Mouse (Mus musculus) thymus, adult 2 months (tissue): ENCODE measurements at regions not wholly inside any gene's neighbourhood (a gene's known extent, or its start where the extent isn't known, plus 50 kb on each side); places are given as distances from the start of the nearest gene placed in this dataset.

ENCODE experiments used
- DNase-seq: peaks from one replicate; pipeline ENCODE4 v3.0.0; 2021
- H3K27ac ChIP-seq: fragments of 200-500 bp; 2 replicates; pipeline ENCODE4 v1.5.1; 2012; ENCODE audit warnings: low read length, control low read depth; ENCODE audit not compliant: control insufficient read depth, insufficient read depth
- H3K27me3 ChIP-seq: fragments of 200-500 bp; 2 replicates; pipeline ENCODE4 v1.6.1; 2012; ENCODE audit warnings: mild to moderate bottlenecking, low read length, moderate library complexity, mixed read lengths; ENCODE audit not compliant: control insufficient read depth, insufficient read depth
- H3K36me3 ChIP-seq: fragments of 200-500 bp; 2 replicates; pipeline ENCODE4 v1.6.1; 2012; ENCODE audit warnings: mild to moderate bottlenecking, low read length, moderate library complexity; ENCODE audit not compliant: control insufficient read depth, insufficient read depth
- H3K4me1 ChIP-seq: fragments of 200-500 bp; replicated peaks from 2 replicates; pipeline ENCODE4 v1.6.1; 2012; ENCODE audit warnings: low read length; ENCODE audit not compliant: control insufficient read depth, insufficient read depth
- H3K4me3 ChIP-seq: fragments of 200-500 bp; 2 replicates; pipeline ENCODE4 v1.5.1; 2012; ENCODE audit warnings: mild to moderate bottlenecking, low read length, control low read depth, moderate library complexity; ENCODE audit not compliant: control insufficient read depth, insufficient read depth
- CTCF ChIP-seq: fragments of 200-500 bp; IDR thresholded peaks from 2 replicates; pipeline ENCODE4 v1.5.1; 2012; ENCODE audit warnings: mild to moderate bottlenecking, control low read depth, low read length, moderate library complexity, borderline replicate concordance; ENCODE audit not compliant: control insufficient read depth, poor library complexity, insufficient read depth; ENCODE audit errors: extremely low read depth
- POLR2A ChIP-seq: fragments of 200-500 bp; IDR thresholded peaks from 2 replicates; pipeline ENCODE4 v1.6.1; 2012; ENCODE audit warnings: mild to moderate bottlenecking, low read length, control low read depth, moderate library complexity; ENCODE audit not compliant: control insufficient read depth, poor library complexity, insufficient read depth; ENCODE audit errors: extremely low read depth
- WGBS: fragments of 180-500 bp; shearing (Covaris S2); methylation state at CpG from one replicate; pipeline ENCODE4 v1.1.7; 2018; 5-methylcytosine and 5-hydroxymethylcytosine counted together

DNA sequence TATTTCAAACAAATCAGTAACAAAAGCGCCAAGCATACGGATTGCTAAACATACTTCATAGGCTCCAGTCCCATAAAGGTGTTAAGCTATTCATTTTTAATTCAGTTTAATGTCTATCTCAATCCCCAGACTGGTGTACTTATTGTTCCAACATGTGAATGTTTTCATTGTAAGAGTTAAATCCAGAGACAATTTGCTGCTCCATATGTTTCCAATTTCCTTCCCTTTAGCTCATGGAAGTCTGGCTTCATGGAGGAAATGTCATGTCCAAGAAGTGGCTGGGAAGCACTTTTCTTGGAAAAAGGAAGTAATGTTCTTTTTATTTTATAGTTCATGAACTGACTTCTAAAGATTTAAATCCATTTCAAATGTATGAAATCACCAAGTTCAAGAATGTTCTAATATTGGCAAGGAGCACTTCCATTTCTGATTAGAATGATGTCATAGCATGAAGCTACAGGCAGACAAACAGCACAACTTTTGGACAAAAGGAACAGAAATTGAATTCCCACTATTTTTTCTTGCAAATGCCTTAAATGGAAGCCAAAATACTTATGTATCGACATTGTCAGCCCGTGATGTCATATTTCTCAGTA, 362.6 kb upstream of the Akr1e1 start:
- Histone ChIP-seq H3K27me3 (no peaks in the 10 kb centered on the region), H3K4me1 (no peaks in the 10 kb centered on the region), H3K4me3 (no peak overlapping the region), H3K36me3 (no peaks in the 10 kb centered on the region), H3K27ac (no peak overlapping the region)
- 94% methylated on average over 4 of the region's 4 CpGs for WGBS
- TF ChIP-seq POLR2A: no peak
- TF ChIP-seq CTCF: no peak
- DNase-seq: no peak

DNA sequence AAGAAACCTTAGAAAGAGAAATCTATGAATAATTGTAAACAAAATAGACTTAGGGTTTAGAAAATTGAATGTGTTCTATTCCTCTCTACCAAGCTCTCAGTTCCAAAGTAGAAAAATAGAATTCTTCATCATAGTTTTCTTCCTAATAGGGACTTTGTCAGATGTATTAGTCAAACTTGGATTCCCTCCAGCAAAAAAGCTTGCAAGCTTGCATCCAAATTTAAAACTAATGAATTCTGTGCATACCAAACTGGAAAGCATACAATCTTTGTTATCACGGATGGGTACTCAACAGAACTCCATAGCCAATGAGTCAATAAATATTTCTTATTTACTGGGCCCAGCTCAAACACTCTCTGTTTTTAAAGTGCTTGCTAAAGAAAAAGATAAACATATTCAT, 383.9 kb upstream of the Akr1e1 start:
- WGBS: 91% methylated on average over 1 of the region's 1 CpGs
- Histone ChIP-seq H3K4me3 (no peak overlapping the region), H3K27me3 (no peaks in the 10 kb centered on the region), H3K27ac (no peak overlapping the region), H3K36me3 (no peaks in the 10 kb centered on the region), H3K4me1 (no peaks in the 10 kb centered on the region)
- TF ChIP-seq POLR2A (no peak), CTCF (no peak)
- DNase-seq: no peak

DNA sequence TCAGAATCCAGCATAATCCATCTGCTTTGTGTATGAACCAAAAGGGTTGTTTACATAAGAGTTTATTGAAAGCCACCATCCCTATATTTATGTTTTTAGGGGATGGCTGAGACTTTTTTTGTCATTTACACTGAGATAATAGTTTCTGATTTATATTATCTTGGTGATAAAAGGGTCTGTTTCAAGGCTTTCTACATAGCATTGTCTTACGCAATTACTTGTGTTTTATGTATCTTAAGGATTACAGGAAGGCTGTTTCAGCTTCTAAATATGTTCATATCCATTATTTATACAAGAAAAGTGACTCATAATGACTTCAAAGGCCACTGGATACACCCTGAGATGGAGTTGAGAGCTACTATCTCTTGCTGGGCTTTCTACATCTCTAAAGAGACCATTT, 399.3 kb upstream of the Akr1e1 start:
- H3K27ac ChIP-seq: no peak overlapping the region
- no peaks in the 10 kb centered on the region for H3K27me3 ChIP-seq
- no peaks in the 10 kb centered on the region for H3K4me1 ChIP-seq
- H3K36me3 ChIP-seq: no peaks in the 10 kb centered on the region
- H3K4me3 ChIP-seq: no peak overlapping the region
- DNase-seq: no peak
- TF ChIP-seq CTCF (no peak), POLR2A (no peak)
- WGBS: 96% methylated on average over 1 of the region's 1 CpGs

DNA sequence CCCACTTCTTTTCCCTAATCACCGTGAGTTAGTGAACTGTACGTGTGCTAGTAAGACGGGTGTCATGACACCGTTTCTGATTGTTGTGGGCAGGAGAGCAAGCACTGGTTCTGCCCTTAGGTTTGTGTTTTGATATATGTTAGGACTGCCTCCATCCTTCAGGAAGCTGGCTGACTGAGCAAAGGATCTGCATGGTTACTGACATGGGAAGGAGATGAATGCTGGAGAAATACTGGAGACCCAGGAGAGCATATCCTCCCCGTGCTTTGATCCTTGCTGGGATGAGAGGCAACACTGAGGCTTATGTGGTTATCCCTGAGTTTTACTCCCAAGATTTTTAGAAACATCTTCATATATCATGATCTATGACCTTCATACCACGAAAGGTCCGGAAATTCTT, 413.5 kb upstream of the Akr1e1 start:
- no peak overlapping the region for H3K27ac ChIP-seq
- no peak for DNase-seq
- H3K36me3 ChIP-seq: no peaks in the 10 kb centered on the region
- no peak overlapping the region for H3K4me3 ChIP-seq
- 96% methylated on average over 7 of the region's 7 CpGs for WGBS
- H3K27me3 ChIP-seq: no peaks in the 10 kb centered on the region
- TF ChIP-seq CTCF (no peak), POLR2A (no peak)
- no peaks in the 10 kb centered on the region for H3K4me1 ChIP-seq

DNA sequence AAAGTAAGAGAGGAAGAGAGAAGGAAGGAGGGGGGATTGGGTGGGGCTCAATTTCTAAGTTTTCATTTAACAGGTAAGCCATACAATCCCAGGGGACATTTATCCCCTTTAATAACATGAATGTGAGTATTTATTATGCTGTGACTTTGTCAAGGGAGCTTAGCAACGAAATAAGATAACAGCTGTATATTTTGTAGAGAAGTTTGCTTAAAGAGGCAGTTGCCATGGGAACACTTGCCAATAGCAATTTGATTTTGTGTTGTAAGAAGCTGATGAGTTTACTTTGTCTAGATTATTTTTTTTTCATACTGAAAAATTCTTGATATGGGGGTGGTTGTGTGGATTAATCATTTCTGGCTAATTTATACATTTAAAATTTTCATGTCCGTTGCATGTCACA, 450.9 kb upstream of the Akr1e1 start:
- no peaks in the 10 kb centered on the region for H3K4me1 ChIP-seq
- 79% methylated on average over 2 of the region's 2 CpGs for WGBS
- no peak overlapping the region for H3K27ac ChIP-seq
- H3K36me3 ChIP-seq: no peaks in the 10 kb centered on the region
- no peak overlapping the region for H3K4me3 ChIP-seq
- TF ChIP-seq POLR2A (no peak), CTCF (no peak)
- no peak for DNase-seq
- H3K27me3 ChIP-seq: no peaks in the 10 kb centered on the region

DNA sequence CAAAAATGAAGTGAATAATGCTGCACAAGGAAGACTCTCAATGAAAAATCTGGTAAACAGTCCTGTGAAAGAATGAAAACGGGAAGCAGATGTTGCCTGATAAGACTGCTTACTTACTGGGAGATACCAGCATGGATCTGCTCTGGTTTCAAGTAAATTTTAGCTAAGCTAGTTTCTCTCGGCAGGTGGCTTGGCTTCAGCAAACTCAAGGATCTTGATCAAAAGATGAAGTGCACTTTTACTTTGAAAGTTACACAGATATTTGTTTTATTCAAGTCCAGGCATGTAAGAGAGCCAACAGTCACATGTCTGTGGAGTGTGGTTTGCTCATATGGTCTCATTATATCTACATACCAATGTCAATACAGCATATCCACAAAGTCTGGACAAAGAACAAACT, 451.5 kb upstream of the Akr1e1 start:
- Histone ChIP-seq H3K27ac (no peak overlapping the region), H3K27me3 (no peaks in the 10 kb centered on the region), H3K36me3 (no peaks in the 10 kb centered on the region), H3K4me3 (no peak overlapping the region), H3K4me1 (no peaks in the 10 kb centered on the region)
- no peak for DNase-seq
- 15% methylated on average over 2 of the region's 2 CpGs for WGBS
- TF ChIP-seq CTCF (no peak), POLR2A (no peak)

DNA sequence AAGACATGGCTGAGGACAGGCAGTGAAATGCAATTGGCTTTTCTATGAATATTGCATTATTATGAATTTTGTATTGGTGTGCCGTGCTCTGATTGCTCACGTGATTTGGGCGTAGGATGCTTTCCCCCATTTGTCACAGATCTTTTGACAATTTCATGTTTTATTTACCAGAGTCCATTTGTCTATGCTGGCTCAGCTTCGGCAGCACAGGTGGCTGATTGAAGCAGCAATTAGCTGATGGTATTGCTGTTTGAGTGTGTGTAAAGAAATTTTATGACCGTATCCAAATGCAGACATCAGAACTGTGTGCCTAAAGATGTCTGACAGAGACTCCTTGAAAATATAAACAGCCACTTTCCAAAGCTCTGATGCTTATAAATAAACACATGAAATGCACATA, 498.5 kb upstream of the Akr1e1 start:
- H3K27me3 ChIP-seq: no peaks in the 10 kb centered on the region
- no peak for TF ChIP-seq CTCF
- TF ChIP-seq POLR2A: no peak
- H3K27ac ChIP-seq: no peak overlapping the region
- no peak overlapping the region for H3K4me3 ChIP-seq
- no peak for DNase-seq
- H3K36me3 ChIP-seq: no peaks in the 10 kb centered on the region
- WGBS: 95% methylated on average over 5 of the region's 5 CpGs
- H3K4me1 ChIP-seq: no peaks in the 10 kb centered on the region
